Mouse (Mus musculus) liver, embryonic 14.5 days (tissue): Measurements from ENCODE around the gene Gck. TPM values are rescaled to one million over a fixed set of nuclear protein-coding genes. Genes with fewer than 3 reads are reported as not detected.

Source experiments
- ATAC-seq: fragments of 200-750 bp; cut with Nextera tagmentation; 2 replicates; pipeline ENCODE4 v1.8.0; 2017; ENCODE audit warnings: moderate number of reproducible peaks, mild to moderate bottlenecking, moderate library complexity; ENCODE audit not compliant: insufficient read depth
- DNase-seq, 3 experiments: peaks; one replicate each; pipeline ENCODE4 v3.0.0-alpha.2; 2012 to 2013; ENCODE audit warnings: low read depth in 3 of 3, low spot score in 3 of 3
- H3K27ac ChIP-seq: fragments of 300-500 bp; sonication (generic); 2 replicates; pipeline ENCODE4 v1.5.1; 2014; ENCODE audit warnings: moderate library complexity, mild to moderate bottlenecking, control low read depth, inconsistent platforms
- H3K27me3 ChIP-seq: fragments of 300-500 bp; sonication (generic); 2 replicates; pipeline ENCODE4 v1.6.1; 2014; ENCODE audit warnings: mild to moderate bottlenecking, low read length, moderate library complexity; ENCODE audit not compliant: control insufficient read depth, insufficient read depth
- H3K36me3 ChIP-seq: fragments of 300-500 bp; sonication (generic); replicated peaks from 2 replicates; pipeline ENCODE4 v1.6.1; 2014; ENCODE audit warnings: low read depth; ENCODE audit not compliant: control insufficient read depth, insufficient read depth
- H3K4me1 ChIP-seq, 2 experiments: fragments of 200-500 bp in 1 of 2; fragments of 300-500 bp in 1 of 2; sonication (generic) in 1 of 2; replicated peaks; 2 replicates each; pipeline ENCODE4 v1.6.1; 2012 to 2014; ENCODE audit warnings: antibody characterized with exemption in 1 of 2, inconsistent platforms in 1 of 2, low read length in 1 of 2; ENCODE audit not compliant: control insufficient read depth in 2 of 2, insufficient read depth in 2 of 2
- H3K4me2 ChIP-seq: fragments of 300-500 bp; sonication (generic); 2 replicates; pipeline ENCODE4 v1.6.1; 2014; ENCODE audit warnings: low read depth, mild to moderate bottlenecking, control low read depth, moderate library complexity
- H3K4me3 ChIP-seq, 2 experiments: fragments of 200-500 bp in 1 of 2; fragments of 300-500 bp in 1 of 2; sonication (generic) in 1 of 2; 2 replicates each; pipeline ENCODE4 v1.5.1; 2012 to 2014; ENCODE audit warnings: low read depth in 2 of 2, low read length in 2 of 2, mild to moderate bottlenecking in 2 of 2, control low read depth in 1 of 2, inconsistent platforms in 1 of 2, moderate library complexity in 1 of 2; ENCODE audit not compliant: insufficient read depth in 1 of 2
- H3K9ac ChIP-seq: fragments of 300-500 bp; sonication (generic); replicated peaks from 2 replicates; pipeline ENCODE4 v1.6.1; 2014; ENCODE audit warnings: mild to moderate bottlenecking, control low read depth, moderate library complexity
- H3K9me3 ChIP-seq: fragments of 300-500 bp; sonication (generic); 2 replicates; pipeline ENCODE4 v1.6.1; 2016; ENCODE audit warnings: low read length, mixed read lengths; ENCODE audit not compliant: control insufficient read depth
- CTCF ChIP-seq: IDR thresholded peaks from 2 replicates; pipeline ENCODE4 v1.5.1; 2016; ENCODE audit warnings: antibody characterized with exemption, low read depth, control low read depth
- EP300 ChIP-seq: IDR thresholded peaks from 2 replicates; pipeline ENCODE4 v1.6.1; 2016; ENCODE audit warnings: antibody characterized with exemption, low read depth
- WGBS: fragments of 180-500 bp; shearing (Covaris S2); extraction: QIAGEN DNeasy Blood & Tissue Kit; methylation state at CpG from one replicate; pipeline ENCODE4 v1.1.7; 2014; ENCODE audit not compliant: insufficient replicate concordance; 5-methylcytosine and 5-hydroxymethylcytosine counted together
- polyA plus RNA-seq, 2 experiments: library from polyadenylated mRNA; depleted of rRNA in 1 of 2; stranded (reverse) in 1 of 2; unstranded in 1 of 2; fragments of >200 nt; fragmentation: Nextera tagmentation in 1 of 2; extraction: Ambion mirVana in 1 of 2; gene quantifications; 2 replicates each; pipeline versions ENCODE4 v1.2.1 to v1.2.3; 2012 to 2014

Gck gene
- polyA plus RNA-seq, 2 experiments: 0.15 to 0.20 TPM

- no peak overlapping the region for H3K27ac ChIP-seq
- H3K27me3 ChIP-seq: peaks cover 41% of the 10 kb centered on the region
- TF ChIP-seq EP300: no peak
- TF ChIP-seq CTCF: no peak
- H3K9me3 ChIP-seq: no peaks in the 10 kb centered on the region
- no peak overlapping the region for H3K4me3 ChIP-seq
- DNase-seq: no peak
- no peak for ATAC-seq
- H3K4me2 ChIP-seq: no peak overlapping the region
- H3K4me1 ChIP-seq: peaks cover 1 to 3% of the 10 kb centered on the region in 2 experiments; a peak in 2 of 4 replicates
- no peaks in the 10 kb centered on the region for H3K36me3 ChIP-seq
- 48% methylated on average over 2 of the region's 2 CpGs for WGBS
- H3K9ac ChIP-seq: no peak overlapping the region
Measured at GRCm38 (mm10) chr11:5903844-5904243, 46.0 kb downstream of the Gck start.

- Histone ChIP-seq H3K4me3 (no peak overlapping the region), H3K27ac (no peak overlapping the region), H3K4me2 (peak overlapping the region; percentile 31; the same call in 1 of the 2 replicates), H3K9me3 (no peaks in the 10 kb centered on the region), H3K36me3 (no peaks in the 10 kb centered on the region), H3K27me3 (peaks cover 52% of the 10 kb centered on the region), H3K9ac (no peak overlapping the region), H3K4me1 (peaks cover 8 to 12% of the 10 kb centered on the region in 2 experiments; a peak in 3 of 4 replicates)
- WGBS: 8% methylated on average over 6 of the region's 6 CpGs
- DNase-seq (no peak), ATAC-seq (no peak)
- TF ChIP-seq CTCF (no peak), EP300 (no peak)
Measured at GRCm38 (mm10) chr11:5902390-5902789, 47.5 kb downstream of the Gck start.

- ATAC-seq (no peak), DNase-seq (no peak)
- 6% methylated on average over 32 of the region's 32 CpGs for WGBS
- H3K4me2 ChIP-seq: peak overlapping the region; percentile 31
- H3K27ac ChIP-seq: no peak overlapping the region
- no peak overlapping the region for H3K9ac ChIP-seq
- H3K4me3 ChIP-seq: no peak overlapping the region
- no peaks in the 10 kb centered on the region for H3K36me3 ChIP-seq
- no peaks in the 10 kb centered on the region for H3K9me3 ChIP-seq
- H3K4me1 ChIP-seq: peaks cover 8 to 12% of the 10 kb centered on the region in 2 experiments; a peak in 3 of 4 replicates
- peaks cover 55% of the 10 kb centered on the region for H3K27me3 ChIP-seq
- TF ChIP-seq EP300 (no peak), CTCF (no peak)
Measured at GRCm38 (mm10) chr11:5901950-5902349, 47.9 kb downstream of the Gck start.

GRCm38 (mm10) chr11:5901320-5901719 is 48.6 kb downstream of the Gck start:
- 36% methylated on average over 3 of the region's 3 CpGs for WGBS
- ATAC-seq (no peak), DNase-seq (no peak)
- Histone ChIP-seq H3K27me3 (peaks cover 57% of the 10 kb centered on the region), H3K36me3 (no peaks in the 10 kb centered on the region), H3K4me1 (peaks cover 8 to 12% of the 10 kb centered on the region in 2 experiments; a peak in 3 of 4 replicates), H3K4me3 (no peak overlapping the region), H3K27ac (no peak overlapping the region), H3K9me3 (no peaks in the 10 kb centered on the region), H3K4me2 (no peak overlapping the region), H3K9ac (no peak overlapping the region)
- TF ChIP-seq CTCF (no peak), EP300 (no peak)

GRCm38 (mm10) chr11:5899286-5899685 is 50.6 kb downstream of the Gck start:
- H3K4me3 ChIP-seq: no peak overlapping the region
- H3K4me1 ChIP-seq: peaks cover 8 to 18% of the 10 kb centered on the region in 2 experiments
- H3K9me3 ChIP-seq: no peaks in the 10 kb centered on the region
- H3K27me3 ChIP-seq: peaks cover 57% of the 10 kb centered on the region
- 82% methylated on average over 10 of the region's 10 CpGs for WGBS
- no peak overlapping the region for H3K27ac ChIP-seq
- no peak overlapping the region for H3K9ac ChIP-seq
- TF ChIP-seq EP300 (no peak), CTCF (no peak)
- DNase-seq (no peak), ATAC-seq (no peak)
- H3K4me2 ChIP-seq: no peak overlapping the region
- no peaks in the 10 kb centered on the region for H3K36me3 ChIP-seq
